Mouse (Mus musculus): Measurements from ENCODE around the gene Zbtb40.

The Zbtb40 gene

GRCm38 (mm10) chr4:137032456-137032855 is 16.1 kb downstream of the Zbtb40 start:
- no peak for DNase-seq

- no peak for DNase-seq
Measured at GRCm38 (mm10) chr4:137031319-137031718, 17.3 kb downstream of the Zbtb40 start.

DNA sequence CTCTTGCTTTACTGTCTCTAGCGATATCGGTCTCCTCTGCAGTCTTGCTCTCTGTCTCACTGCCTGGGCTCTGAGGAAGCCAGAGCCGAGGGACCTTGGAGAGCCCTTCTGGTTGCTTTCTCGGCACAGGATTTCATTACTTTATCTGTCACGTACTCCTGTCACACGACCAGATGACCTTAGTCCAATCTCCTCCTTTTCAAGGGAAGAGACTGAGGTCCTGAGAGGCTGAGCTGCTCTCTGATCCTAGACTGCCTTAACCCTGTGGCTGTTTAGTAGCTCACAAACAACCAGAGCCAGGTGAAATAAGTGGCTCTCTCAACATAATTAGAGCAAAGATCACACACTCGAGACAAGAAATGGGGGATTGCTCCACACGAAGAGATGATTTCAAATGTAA is 19.3 kb downstream of the Zbtb40 start:
- no peak for DNase-seq

DNA sequence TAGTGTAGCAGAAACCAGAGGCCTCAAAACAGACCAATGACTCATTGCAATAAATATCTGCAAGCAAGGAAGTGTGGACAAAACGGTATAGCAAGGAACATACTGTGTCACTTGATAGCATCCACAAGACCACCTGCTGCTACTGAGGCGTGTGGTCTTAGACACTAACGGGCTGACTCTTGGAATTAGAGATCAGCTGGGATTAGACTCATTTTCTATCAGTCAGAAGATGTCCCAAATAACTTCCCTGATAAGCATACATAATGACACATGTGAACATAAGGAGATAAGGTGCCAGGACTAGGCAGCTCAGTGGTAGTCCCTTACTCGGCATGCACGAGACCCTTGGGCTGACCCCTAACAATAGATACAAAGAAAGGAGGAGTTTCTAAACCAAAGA is 21.6 kb downstream of the Zbtb40 start:
- no peak for DNase-seq

DNA sequence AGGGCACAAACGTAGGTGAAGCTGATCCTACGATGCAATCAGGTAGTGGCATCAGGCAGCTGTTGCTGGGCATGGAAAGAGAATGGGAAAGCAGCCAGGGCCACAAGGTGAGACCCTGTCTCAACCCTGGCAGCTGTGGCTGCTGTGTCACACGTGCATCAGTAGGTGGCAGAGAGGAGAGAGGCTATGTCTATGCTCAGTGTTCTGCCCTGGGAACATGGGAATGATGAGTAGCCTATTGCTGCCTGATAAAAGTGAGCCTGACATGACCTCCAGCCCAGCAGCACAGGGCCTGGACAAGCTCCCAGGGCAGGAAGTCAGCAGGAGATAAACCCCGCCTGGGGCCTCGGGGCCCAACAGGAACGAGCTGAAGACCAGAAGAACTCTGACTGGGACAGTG is 23.0 kb downstream of the Zbtb40 start:
- DNase-seq: no peak

DNA sequence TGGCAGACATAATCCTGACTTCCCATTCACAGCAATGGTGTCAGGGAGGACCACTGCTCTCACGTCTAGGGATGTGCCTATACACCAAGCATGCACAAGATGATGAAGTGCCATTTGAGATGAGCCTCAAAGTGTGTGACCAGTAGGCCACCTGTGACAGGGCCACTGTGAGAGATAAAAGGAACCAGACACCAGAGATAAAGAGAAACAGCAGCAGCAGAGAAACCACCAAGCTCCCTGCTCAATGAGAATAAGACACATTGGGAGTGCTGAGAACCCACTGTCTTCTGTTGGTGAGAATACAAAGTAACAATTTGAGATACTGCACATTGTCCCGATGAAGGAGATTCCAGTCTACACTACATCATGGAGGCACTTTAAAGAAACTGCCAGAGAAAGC is 23.5 kb downstream of the Zbtb40 start:
- DNase-seq: no peak

DNA sequence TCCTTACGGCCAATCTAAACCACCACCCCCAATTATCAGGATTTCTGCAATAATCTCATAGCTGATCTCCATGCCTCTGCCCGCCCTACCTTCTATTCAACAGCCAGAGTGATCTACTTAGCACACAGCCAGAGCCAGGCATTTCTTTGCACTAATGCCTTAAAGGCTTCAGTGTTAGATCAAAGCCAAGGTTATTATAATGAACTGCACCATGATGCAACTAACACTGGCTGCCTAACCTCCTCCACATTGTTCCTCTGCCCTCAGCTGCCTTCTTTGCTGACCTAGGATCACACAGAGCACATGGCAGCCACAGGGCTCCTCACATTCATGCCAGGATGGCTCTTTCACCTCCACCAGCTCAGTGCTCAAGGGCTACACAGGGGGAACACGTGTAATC is 28.5 kb downstream of the Zbtb40 start:
- DNase-seq: no peak

DNA sequence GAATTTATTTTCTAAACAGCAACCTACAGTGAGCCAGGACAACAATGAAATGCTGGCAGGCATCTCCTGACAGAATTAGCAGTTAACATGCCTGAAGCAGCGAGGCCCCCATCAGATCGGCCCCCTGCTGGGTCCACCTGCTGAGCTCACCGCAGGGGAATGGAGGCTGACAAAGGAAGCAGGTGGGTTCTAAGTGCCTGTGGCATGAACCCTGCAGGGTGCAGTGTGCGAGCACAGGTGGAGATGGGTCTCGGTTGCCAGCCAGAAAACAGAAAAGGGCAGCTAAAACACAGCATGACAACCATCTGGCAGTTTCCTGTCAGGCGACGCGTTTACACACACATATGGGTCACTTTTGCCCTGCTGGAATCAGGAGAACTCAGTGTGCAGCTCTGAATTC is 32.7 kb downstream of the Zbtb40 start:
- peak; percentile 87 for DNase-seq

DNA sequence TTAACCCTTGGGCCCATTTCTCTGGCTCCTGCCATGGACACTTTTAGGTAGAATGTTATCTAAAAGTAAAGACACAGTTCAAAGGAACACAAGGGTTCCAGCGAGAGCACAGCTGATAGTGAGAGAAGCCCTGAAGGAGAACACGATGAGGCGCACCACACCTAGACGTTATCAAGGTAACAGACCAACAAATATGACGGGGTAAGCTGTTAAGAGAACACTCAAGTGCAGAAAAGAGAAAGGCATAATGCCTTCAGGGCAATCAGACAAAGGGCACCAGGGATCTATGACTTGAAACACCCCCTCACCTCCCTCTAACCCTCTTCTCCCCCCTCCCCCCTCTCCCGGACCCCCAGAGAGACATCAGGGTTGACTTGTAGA is 33.1 kb downstream of the Zbtb40 start:
- no peak for DNase-seq

DNA sequence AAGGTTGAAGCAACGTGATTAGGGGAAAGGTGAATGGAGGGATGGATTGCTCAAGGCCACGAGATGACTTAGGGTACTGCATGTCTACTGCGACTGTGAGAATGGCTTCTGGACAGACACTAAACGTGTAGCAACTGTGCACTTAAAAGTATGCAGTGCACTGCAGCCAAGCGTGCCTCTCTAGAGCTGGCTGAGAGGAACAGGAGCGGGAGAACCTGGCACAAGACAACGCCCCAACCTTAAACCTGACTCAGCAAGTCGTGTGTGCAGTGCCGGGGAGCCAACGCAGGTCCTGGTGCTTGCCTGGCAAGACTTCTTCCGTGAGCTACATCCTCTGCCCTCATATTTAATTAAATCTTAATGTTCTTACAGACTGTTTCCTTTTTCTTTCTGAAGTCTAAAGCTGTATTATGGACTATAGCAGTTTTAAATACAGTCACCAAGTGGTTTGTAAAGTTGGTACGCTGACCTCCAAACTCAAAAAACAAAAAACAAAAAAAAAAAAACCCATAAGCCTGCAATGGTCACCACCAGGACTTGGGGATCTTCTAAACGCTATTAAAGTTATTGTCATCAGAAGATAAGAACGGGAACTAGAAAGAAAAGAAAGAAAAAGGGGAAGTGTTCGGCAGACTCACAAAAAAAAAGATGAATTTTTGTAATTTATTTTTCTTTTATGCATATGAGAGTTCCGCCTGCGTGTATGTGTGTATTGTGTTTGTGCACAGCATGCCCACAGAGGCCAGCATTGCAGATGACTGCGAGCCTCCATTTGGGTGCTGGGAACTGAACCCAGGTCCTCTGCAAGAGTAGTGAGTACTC is 33.7 kb downstream of the Zbtb40 start:
- no peak for DNase-seq

- DNase-seq: no peak
Measured at GRCm38 (mm10) chr4:137014124-137014523, 34.5 kb downstream of the Zbtb40 start.

DNA sequence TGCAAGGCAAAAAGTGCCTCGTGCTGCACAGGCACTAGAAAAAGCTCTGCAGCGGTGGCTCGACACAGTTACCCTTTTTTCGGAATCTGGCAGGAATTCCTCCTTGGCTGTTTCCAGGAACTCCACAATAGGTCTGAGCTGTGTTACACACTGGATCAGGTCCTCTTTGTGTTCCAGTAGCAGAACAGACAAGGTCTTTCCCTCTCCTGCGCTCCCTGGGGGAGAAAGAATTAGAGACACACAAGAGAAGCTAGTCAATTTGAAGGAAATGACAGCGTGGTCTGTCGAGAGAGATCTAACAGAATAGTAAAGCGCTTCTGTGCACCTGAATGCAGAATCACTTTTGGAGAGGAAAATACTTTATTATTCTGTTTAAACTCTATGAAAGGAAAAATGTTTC is 41.6 kb downstream of the Zbtb40 start:
- DNase-seq: no peak

DNA sequence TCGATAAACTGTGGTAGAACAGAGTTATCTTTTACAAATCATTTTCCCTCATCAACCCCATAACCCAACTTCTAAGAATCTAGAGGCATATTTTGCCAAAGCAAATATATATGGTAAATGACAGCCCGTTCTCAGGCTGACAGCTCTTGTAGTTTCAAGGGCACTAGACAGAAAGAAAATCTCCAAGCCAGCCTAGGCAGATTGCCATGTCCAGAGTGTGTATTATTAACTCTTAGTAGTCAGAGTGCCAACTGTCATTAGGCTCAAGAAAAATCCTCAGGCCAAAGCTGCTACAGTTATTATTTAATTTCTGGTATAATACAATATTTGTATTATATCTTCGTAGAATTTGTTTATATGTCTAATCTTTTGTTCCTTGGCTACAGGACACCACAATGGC is 46.8 kb downstream of the Zbtb40 start:
- DNase-seq: no peak

GRCm38 (mm10) chr4:137001020-137001419 is 47.6 kb downstream of the Zbtb40 start:
- DNase-seq: no peak

GRCm38 (mm10) chr4:136998371-136998770 is 50.2 kb downstream of the Zbtb40 start:
- no peak for DNase-seq

GRCm38 (mm10) chr4:136997723-136998345 is 50.8 kb downstream of the Zbtb40 start:
- DNase-seq: peak; percentile 82

DNA sequence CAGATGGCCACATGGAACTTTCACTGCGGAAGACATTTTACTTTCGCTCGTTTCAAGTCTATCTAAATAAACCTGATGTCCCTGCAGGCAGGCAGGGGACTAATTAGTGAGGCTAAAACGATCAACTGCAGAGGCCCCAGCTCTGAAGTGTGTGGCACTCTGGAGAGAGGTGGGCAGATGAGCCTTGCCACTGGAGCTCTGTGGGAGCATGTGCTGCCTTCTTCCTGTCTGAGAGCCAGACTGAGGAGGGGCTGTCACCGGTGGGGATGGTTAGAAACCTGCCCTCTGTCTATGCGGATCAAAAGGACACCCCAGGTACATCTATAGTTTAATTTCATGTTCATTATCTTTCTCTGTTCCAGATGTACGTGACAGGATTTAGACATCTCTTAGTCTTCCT is 51.7 kb downstream of the Zbtb40 start:
- DNase-seq: no peak

GRCm38 (mm10) chr4:136995361-136995760 is 53.2 kb downstream of the Zbtb40 start:
- peak; percentile 52 for DNase-seq

- no peak for DNase-seq
Measured at GRCm38 (mm10) chr4:136981993-136982695, 66.5 kb downstream of the Zbtb40 start.

GRCm38 (mm10) chr4:136981347-136981746 is 67.3 kb downstream of the Zbtb40 start:
- DNase-seq: peak; percentile 69

- peak; percentile 40 for DNase-seq
Measured at GRCm38 (mm10) chr4:136980921-136981320, 67.7 kb downstream of the Zbtb40 start.

DNA sequence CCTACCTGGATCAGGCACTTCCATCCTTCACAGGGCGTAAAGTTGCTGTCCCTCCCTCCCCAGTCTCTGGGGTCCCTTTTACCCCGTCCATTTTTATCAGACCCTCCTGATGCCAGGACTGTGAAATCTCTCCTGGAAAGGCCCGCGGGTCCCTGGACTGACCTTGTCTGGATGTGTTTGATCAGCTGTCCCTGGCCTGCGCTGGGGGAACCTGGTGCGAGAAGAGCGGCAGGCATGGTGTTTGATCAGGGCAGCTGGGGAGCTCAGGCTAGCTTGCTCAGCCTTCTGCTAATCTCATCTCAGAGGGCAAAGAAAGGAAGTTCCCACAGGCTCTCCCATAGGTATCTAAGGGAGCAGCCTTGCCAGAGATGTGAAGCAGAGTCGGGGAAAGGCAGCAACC is 71.4 kb downstream of the Zbtb40 start:
- DNase-seq: no peak

GRCm38 (mm10) chr4:136970939-136971338 is 77.7 kb downstream of the Zbtb40 start:
- DNase-seq: peak; percentile 55
